Mouse (Mus musculus) bone marrow, adult 2 months (tissue): ENCODE measurements around the gene Hsp90b1. TPM values are rescaled to one million over a fixed set of nuclear protein-coding genes. Genes with fewer than 3 reads are reported as not detected.

ENCODE experiments used
- H3K27ac ChIP-seq: fragments of 200-500 bp; 2 replicates; pipeline ENCODE4 v1.5.1; 2012; ENCODE audit warnings: low read depth, mild to moderate bottlenecking, control low read depth, inconsistent platforms, low read length; ENCODE audit not compliant: control insufficient read depth, poor library complexity, insufficient read depth
- H3K4me1 ChIP-seq: fragments of 200-500 bp; 2 replicates; pipeline ENCODE4 v1.6.1; 2011; ENCODE audit warnings: low read length; ENCODE audit not compliant: control insufficient read depth, insufficient read depth
- H3K4me3 ChIP-seq: fragments of 200-500 bp; replicated peaks from 2 replicates; pipeline ENCODE3; 2011; ENCODE audit warnings: mild to moderate bottlenecking, low read depth, low read length, control low read depth; ENCODE audit not compliant: control insufficient read depth
- CTCF ChIP-seq: fragments of 200-500 bp; IDR thresholded peaks from 2 replicates; pipeline ENCODE4 v1.5.1; 2011; ENCODE audit warnings: low read length, control low read depth; ENCODE audit not compliant: control insufficient read depth, insufficient read depth
- POLR2A ChIP-seq: fragments of 200-500 bp; IDR thresholded peaks from 2 replicates; pipeline ENCODE4 v1.6.1; 2011; ENCODE audit warnings: low read depth, mild to moderate bottlenecking, control low read depth, low read length, borderline replicate concordance; ENCODE audit not compliant: control insufficient read depth
- WGBS: fragments of 180-500 bp; shearing (Covaris S2); methylation state at CpG from one replicate; pipeline ENCODE4 v1.1.7; 2018; 5-methylcytosine and 5-hydroxymethylcytosine counted together
- polyA plus RNA-seq: library from polyadenylated mRNA; stranded (reverse); fragments of >200 nt; gene quantifications from 2 replicates; pipeline ENCODE4 v1.2.4, GENCODE M21; 2011; ENCODE audit warnings: low replicate concordance; ENCODE audit not compliant: missing spikeins, insufficient read depth, insufficient read length

The Hsp90b1 gene
- 123 and 231 TPM in 2 replicates for polyA plus RNA-seq

DNA sequence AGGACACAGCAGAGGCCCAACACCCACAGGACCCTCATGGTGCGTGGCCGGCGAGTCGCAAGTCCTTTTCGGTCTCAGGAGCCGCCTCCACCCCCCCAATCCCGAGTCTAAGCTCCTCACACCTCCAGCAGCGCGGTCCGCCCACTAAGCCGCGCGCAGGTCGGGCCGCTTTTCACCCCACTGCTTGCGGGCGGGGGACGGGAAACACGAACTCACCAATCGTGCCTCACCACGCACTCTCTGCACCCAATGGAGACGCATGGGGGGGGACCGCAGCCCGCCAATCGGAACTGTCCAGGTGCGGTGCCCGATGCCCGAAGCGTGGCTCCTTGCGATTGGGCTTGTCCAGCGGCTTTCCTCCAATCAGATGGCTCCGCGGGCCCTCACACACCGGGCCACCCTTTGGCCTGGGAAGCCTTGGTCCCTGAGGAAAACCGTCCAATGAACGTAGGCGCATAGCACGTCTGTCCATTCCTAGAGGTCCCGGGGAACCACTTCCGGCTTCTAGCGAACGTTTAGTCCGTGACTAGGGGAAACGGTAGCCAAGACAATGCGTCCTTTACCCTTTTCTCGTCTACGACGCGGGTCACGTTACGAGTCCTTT lies at the start of gene Hsp90b1, which contains the start of gene Ttc41:
Gene Hsp90b1 (minus strand): TSS at position 192 of the 604 bp plus-strand sequence.
Gene Ttc41 (plus strand): TSS at position 494 of the 604 bp plus-strand sequence.
- no peak for TF ChIP-seq CTCF
- TF ChIP-seq POLR2A = peak; percentile 94
- no peaks in the 10 kb centered on the region; the same call in 1 of the 2 replicates for H3K4me1 ChIP-seq
- 0% methylated on average over 51 of the region's 51 CpGs for WGBS
- H3K4me3 ChIP-seq = peak within 1 kb of the TSS; percentile 83
- peak within 1 kb of the TSS; percentile 82 for H3K27ac ChIP-seq

- 76% methylated on average over 7 of the region's 7 CpGs for WGBS
- peaks cover 1% of the 10 kb centered on the region; the same call in 1 of the 2 replicates for H3K4me1 ChIP-seq
- no peak overlapping the region for H3K27ac ChIP-seq
- H3K4me3 ChIP-seq = no peak overlapping the region
- no peak for TF ChIP-seq POLR2A
- no peak for TF ChIP-seq CTCF
Observed at GRCm38 (mm10) chr10:86744306-86744705, 39.0 kb upstream of the Hsp90b1 start.

- no peak overlapping the region for H3K27ac ChIP-seq
- H3K4me1 ChIP-seq = peaks cover 1% of the 10 kb centered on the region; the same call in 1 of the 2 replicates
- 80% methylated on average over 2 of the region's 2 CpGs for WGBS
- TF ChIP-seq POLR2A = no peak
- TF ChIP-seq CTCF = no peak
- no peak overlapping the region for H3K4me3 ChIP-seq
Observed at GRCm38 (mm10) chr10:86742918-86743317, 37.6 kb upstream of the Hsp90b1 start.

DNA sequence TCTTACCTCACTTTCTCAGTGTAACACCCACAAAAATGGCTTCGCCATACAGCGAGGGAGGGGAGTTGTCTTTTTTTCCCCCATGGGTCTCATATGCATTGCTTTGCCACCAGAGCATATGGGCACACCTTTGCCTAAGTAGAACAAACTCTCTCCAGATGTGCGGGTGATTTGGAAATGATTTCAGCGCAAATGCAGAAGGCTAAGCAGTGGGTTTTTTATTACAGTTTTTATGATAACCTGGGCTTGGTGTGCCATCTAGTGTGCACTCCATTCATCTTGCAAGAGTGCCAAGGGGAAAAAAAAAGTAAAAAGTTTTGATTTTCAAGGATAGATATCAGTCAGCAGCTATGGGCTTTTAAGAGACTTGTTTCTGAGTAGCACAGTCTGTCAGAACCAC lies 29.7 kb upstream of the Hsp90b1 start:
- no peak overlapping the region for H3K4me3 ChIP-seq
- whole genome bisulfite sequencing = 67% methylated on average over 4 of the region's 4 CpGs
- H3K4me1 ChIP-seq = no peaks in the 10 kb centered on the region
- no peak overlapping the region for H3K27ac ChIP-seq
- TF ChIP-seq CTCF (no peak), POLR2A (no peak)

DNA sequence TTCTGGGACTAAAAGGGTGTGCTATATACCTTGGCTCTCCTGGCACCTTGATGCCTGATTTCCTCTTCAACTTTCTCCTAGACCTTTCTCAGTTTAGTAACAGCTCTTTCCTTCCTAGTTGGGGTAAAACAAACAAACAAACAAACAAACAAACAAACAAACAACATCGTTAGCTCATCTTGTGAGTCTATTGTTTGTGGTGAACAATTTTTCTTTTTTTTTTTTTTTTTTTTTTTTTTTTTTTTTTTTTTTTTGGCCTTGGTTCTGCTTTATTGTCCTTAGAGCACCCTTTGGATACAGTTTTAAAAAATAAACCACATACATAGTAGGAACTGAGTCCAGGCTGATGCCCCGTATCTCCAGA lies 26.2 kb upstream of the Hsp90b1 start:
- 30% methylated on average over 2 of the region's 2 CpGs for WGBS
- peaks cover 1% of the 10 kb centered on the region; the same call in 1 of the 2 replicates for H3K4me1 ChIP-seq
- no peak overlapping the region for H3K27ac ChIP-seq
- no peak overlapping the region for H3K4me3 ChIP-seq
- TF ChIP-seq POLR2A = no peak
- no peak for TF ChIP-seq CTCF

DNA sequence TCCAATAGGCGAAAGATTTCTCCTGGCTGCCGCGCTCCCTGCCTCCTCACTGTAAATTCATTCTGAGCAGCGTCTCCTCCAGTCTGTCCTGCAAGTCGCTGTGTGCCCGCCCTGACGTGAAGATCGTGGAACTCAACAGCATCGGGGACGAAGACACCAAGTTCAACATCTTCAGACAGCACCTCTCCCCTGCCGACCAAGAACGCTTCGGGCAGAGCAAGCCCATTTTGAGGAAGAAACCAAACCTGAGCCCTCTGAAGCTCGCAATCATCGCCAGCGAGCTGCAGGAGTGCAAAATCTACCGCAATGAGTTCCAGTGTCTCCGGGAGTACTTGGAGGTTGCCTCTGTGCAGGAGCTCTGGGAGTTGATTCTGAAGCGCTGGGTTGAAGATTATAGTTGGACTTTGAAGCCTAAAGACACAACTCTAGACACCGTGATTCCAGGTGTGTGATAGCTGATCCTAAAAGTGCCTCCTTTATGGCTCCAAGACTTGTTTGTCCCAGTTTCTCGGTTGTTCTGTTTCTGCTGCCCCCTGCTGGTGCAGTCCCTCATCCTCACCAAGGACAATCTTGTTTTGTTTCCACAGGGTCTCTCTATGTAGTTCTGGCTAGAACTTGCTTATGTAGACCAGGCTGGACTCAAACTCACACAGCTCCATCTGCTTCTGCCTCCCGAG lies 25.7 kb upstream of the Hsp90b1 start:
- no peak for TF ChIP-seq POLR2A
- peak; percentile 82 for TF ChIP-seq CTCF
- peaks cover 1% of the 10 kb centered on the region; the same call in 1 of the 2 replicates for H3K4me1 ChIP-seq
- WGBS = 3% methylated on average over 22 of the region's 22 CpGs
- H3K27ac ChIP-seq = no peak overlapping the region
- H3K4me3 ChIP-seq = peak overlapping the region; percentile 55

GRCm38 (mm10) chr10:86728176-86728575 lies 22.9 kb upstream of the Hsp90b1 start:
- Histone ChIP-seq H3K4me1 (peaks cover 1% of the 10 kb centered on the region; the same call in 1 of the 2 replicates), H3K4me3 (no peak overlapping the region), H3K27ac (peak overlapping the region; percentile 82)
- no peak for TF ChIP-seq POLR2A
- no peak for TF ChIP-seq CTCF
- WGBS = 82% methylated on average over 3 of the region's 3 CpGs

- Histone ChIP-seq H3K27ac (peak overlapping the region; percentile 82), H3K4me3 (peak overlapping the region; percentile 55), H3K4me1 (peaks cover 1% of the 10 kb centered on the region; the same call in 1 of the 2 replicates)
- WGBS = under 1% methylated on average over 12 of the region's 12 CpGs
- TF ChIP-seq POLR2A (peak; percentile 93), CTCF (no peak)
Observed at GRCm38 (mm10) chr10:86727548-86727980, 22.3 kb upstream of the Hsp90b1 start.

GRCm38 (mm10) chr10:86712156-86712555 lies 6.8 kb upstream of the Hsp90b1 start:
- Histone ChIP-seq H3K4me1 (no peaks in the 10 kb centered on the region), H3K27ac (no peak overlapping the region), H3K4me3 (no peak overlapping the region)
- TF ChIP-seq POLR2A = no peak
- no peak for TF ChIP-seq CTCF
- WGBS = 77% methylated on average over 3 of the region's 3 CpGs
